Mouse (Mus musculus) Patski (cell line): ENCODE measurements around the gene Tiam1. TPM values are rescaled to one million over a fixed set of nuclear protein-coding genes. Genes with fewer than 3 reads are reported as not detected.
A peak's percentile ranks its signal among the peaks of the same experiment; 100 is the strongest.

Source experiments
- ATAC-seq: fragments of 100-300 bp; one replicate; pipeline ENCODE4 v1.8.0; 2021
- CTCF ChIA-PET: fragments of 350-600 bp; sonication (Branson Sonifier 250); formaldehyde crosslinking; loops from one replicate; lab custom pipeline; 2022; ENCODE audit warnings: inconsistent platforms; lab: Charles Lee
- POLR2A ChIA-PET: fragments of 350-600 bp; sonication (Branson Sonifier 250); formaldehyde crosslinking; loops from one replicate; lab custom pipeline; 2022; ENCODE audit warnings: antibody characterized with exemption, inconsistent platforms; lab: Charles Lee
- DNase-seq: peaks from one replicate; pipeline ENCODE4 v3.0.0-alpha.2; 2011; ENCODE audit warnings: low read depth, low spot score
- H3K27me3 ChIP-seq: fragments of 371-371 bp; one replicate; pipeline ENCODE4 v1.5.1; 2021
- CTCF ChIP-seq: fragments of 100-300 bp; IDR thresholded peaks from one replicate; pipeline ENCODE4 v1.5.1; 2021
- in situ Hi-C: fragments of 300-500 bp; cut with MboI; formaldehyde crosslinking; loops from 3 replicates; pipeline ENCODE4 v1.11.1; 2018; ENCODE audit warnings: low pct_unique_long_range_greater_than_20kb, mixed read lengths
- polyA plus RNA-seq: library from polyadenylated mRNA; unstranded; gene quantifications from one replicate; pipeline ENCODE4 v1.2.3, GENCODE M21; 2021

Tiam1 gene
- polyA plus RNA-seq, 1 experiment from 2014 or later = 10.8 TPM

DNA sequence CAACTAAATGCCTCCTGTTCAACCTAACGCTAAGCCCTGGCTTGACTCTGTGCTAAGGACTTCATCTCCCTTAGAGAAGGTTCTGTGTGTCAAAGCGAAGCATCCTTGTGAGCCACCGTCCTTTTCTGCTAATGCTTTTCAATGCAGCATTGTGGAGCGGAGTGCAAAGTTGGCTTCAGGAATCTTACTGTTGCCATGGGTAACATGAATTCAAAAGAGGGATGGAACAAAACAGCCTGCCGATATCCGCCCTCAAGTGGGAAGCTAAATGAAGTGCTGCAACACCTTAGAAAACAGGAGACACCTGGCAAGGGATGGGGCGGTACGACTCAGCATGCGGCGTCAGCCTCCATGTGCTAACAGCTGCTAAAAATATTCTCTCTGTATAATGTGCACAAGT is 32.9 kb upstream of the Tiam1 start:
- no peak for ATAC-seq
- ChIA-PET POLR2A (no interaction called here), CTCF (interaction anchor here (1.9 kb wide), 1 partner anchor 9 kb away, joined by 5 read pairs; no protein-coding TSS in a partner anchor)
- in situ Hi-C loops = no loop called here
- no peak for TF ChIP-seq CTCF
- no peak for DNase-seq
- no peaks in the 10 kb centered on the region for H3K27me3 ChIP-seq

GRCm38 (mm10) chr16:90171416-90171815 is 27.8 kb upstream of the Tiam1 start:
- ChIA-PET POLR2A (no interaction called here), CTCF (interaction anchor here (1.7 to 1.9 kb wide), 2 partner anchors 326 to 329 kb away, joined by 4 to 6 read pairs; no protein-coding TSS in a partner anchor)
- in situ Hi-C loops = no loop called here
- H3K27me3 ChIP-seq = no peaks in the 10 kb centered on the region
- no peak for TF ChIP-seq CTCF
- no peak for ATAC-seq
- DNase-seq = no peak

GRCm38 (mm10) chr16:90170676-90171075 is 27.1 kb upstream of the Tiam1 start:
- DNase-seq (no peak), ATAC-seq (no peak)
- no peaks in the 10 kb centered on the region for H3K27me3 ChIP-seq
- POLR2A ChIA-PET = interaction anchor here (0.6 kb wide), 2 partner anchors 397 to 940 kb away, joined by 3 read pairs; no protein-coding TSS in a partner anchor
- in situ Hi-C loops = no loop called here
- CTCF ChIA-PET = interaction anchor here (1.4 to 1.9 kb wide), 6 partner anchors 13 to 396 kb away, joined by 3 to 12 read pairs (median 6); no protein-coding TSS in a partner anchor
- no peak for TF ChIP-seq CTCF

GRCm38 (mm10) chr16:90169863-90170630 is 26.5 kb upstream of the Tiam1 start:
- CTCF ChIA-PET = interaction anchor here (0.8 to 1.9 kb wide), 8 partner anchors 9 to 396 kb away, joined by 3 to 12 read pairs (median 4); no protein-coding TSS in a partner anchor
- POLR2A ChIA-PET = interaction anchor here (0.6 kb wide), 2 partner anchors 396 to 940 kb away, joined by 3 read pairs; no protein-coding TSS in a partner anchor
- TF ChIP-seq CTCF = no peak
- DNase-seq = no peak
- in situ Hi-C loops = loop anchor here (5.0 to 10.0 kb wide), 2 partner anchors 225 to 323 kb away; no protein-coding TSS in a partner anchor
- no peaks in the 10 kb centered on the region for H3K27me3 ChIP-seq
- ATAC-seq = no peak

GRCm38 (mm10) chr16:90167646-90168045 is 24.1 kb upstream of the Tiam1 start:
- DNase-seq (no peak), ATAC-seq (no peak)
- ChIA-PET POLR2A (no interaction called here), CTCF (interaction anchor here (0.7 to 3.7 kb wide), 17 partner anchors 9 to 394 kb away, joined by 3 to 23 read pairs (median 4); no protein-coding TSS in a partner anchor)
- H3K27me3 ChIP-seq = no peaks in the 10 kb centered on the region
- TF ChIP-seq CTCF = peak; percentile 87
- in situ Hi-C loops = loop anchor here (5.0 to 10.0 kb wide), 2 partner anchors 223 to 320 kb away; no protein-coding TSS in a partner anchor

- ChIA-PET POLR2A (interaction anchor here (0.6 kb wide), 1 partner anchor 202 kb away, joined by 8 read pairs; no protein-coding TSS in a partner anchor), CTCF (no interaction called here)
- in situ Hi-C loops = loop anchor here (5.0 to 10.0 kb wide), 2 partner anchors 221 to 318 kb away; no protein-coding TSS in a partner anchor
- no peak for TF ChIP-seq CTCF
- DNase-seq (no peak), ATAC-seq (no peak)
- H3K27me3 ChIP-seq = peaks cover 3% of the 10 kb centered on the region
These were observed 21.9 kb upstream of the Tiam1 start for GRCm38 (mm10) chr16:90165435-90165834.

DNA sequence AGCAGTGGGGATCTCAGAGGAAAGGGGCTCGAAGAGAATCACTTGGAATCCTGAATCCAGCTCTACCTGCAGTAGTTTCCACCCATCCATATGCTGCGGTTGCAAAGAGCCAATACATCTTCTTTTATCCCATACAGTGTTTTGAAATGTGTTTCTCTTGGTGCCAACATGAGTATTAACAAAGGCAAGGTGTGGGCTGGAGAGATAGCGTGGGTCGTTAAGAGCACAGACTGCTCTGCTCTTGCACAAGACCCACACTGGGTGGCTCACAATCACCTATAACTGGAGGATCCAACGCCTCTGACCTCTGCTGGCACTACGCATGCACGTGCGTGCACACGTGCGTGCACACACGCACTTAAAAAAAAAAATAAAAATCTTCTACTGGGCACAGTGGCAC is 21.4 kb upstream of the Tiam1 start:
- H3K27me3 ChIP-seq = peaks cover 3% of the 10 kb centered on the region
- ChIA-PET POLR2A (no interaction called here), CTCF (no interaction called here)
- ATAC-seq (no peak), DNase-seq (no peak)
- no peak for TF ChIP-seq CTCF
- in situ Hi-C loops = loop anchor here (5.0 to 10.0 kb wide), 2 partner anchors 220 to 318 kb away; no protein-coding TSS in a partner anchor

GRCm38 (mm10) chr16:90155080-90155479 is 11.5 kb upstream of the Tiam1 start:
- no peak for ATAC-seq
- in situ Hi-C loops = no loop called here
- H3K27me3 ChIP-seq = no peaks in the 10 kb centered on the region
- ChIA-PET CTCF (no interaction called here), POLR2A (interaction anchor here (0.6 kb wide), 1 partner anchor 308 kb away, joined by 3 read pairs; no protein-coding TSS in a partner anchor)
- no peak for TF ChIP-seq CTCF
- no peak for DNase-seq

- CTCF ChIA-PET = no interaction called here
- TF ChIP-seq CTCF = no peak
- in situ Hi-C loops = no loop called here
- ATAC-seq = no peak
- no peaks in the 10 kb centered on the region for H3K27me3 ChIP-seq
- POLR2A ChIA-PET = no interaction called here
- no peak for DNase-seq
These were observed 7.3 kb upstream of the Tiam1 start for GRCm38 (mm10) chr16:90150820-90151219.

DNA sequence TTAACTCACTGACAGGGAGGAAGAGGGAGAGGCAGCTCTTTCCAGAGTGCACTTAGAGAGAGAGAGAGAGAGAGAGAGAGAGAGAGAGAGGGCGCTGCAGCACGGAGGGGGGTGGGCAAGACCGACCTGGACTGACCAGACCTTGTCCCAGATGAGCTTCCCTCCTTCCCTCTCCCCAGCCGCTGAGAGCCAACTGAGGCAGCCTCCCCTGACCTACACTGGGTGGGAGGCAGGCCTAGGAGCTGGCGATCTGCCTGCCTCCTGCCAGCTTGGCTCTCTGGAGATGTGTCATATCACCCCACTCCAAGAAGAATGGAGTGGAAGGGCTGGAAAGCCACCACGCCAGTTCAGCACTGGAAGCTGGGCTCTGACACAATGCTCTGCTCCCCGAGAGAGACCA is 6.6 kb upstream of the Tiam1 start:
- in situ Hi-C loops = no loop called here
- CTCF ChIA-PET = interaction anchor here (0.7 to 1.0 kb wide), 2 partner anchors 10 to 18 kb away, joined by 3 read pairs; no protein-coding TSS in a partner anchor
- ATAC-seq = no peak

More for the DNA sequence above, 6.6 kb upstream of the Tiam1 start:
- DNase-seq = no peak
- no peak for TF ChIP-seq CTCF
- H3K27me3 ChIP-seq = no peaks in the 10 kb centered on the region
- POLR2A ChIA-PET = interaction anchor here (0.6 kb wide), 1 partner anchor 340 kb away, joined by 3 read pairs; no protein-coding TSS in a partner anchor
